Mouse (Mus musculus): ENCODE results near the gene Gm17361. TPM values are rescaled to one million over a fixed set of nuclear protein-coding genes. Genes with fewer than 3 reads are reported as not detected.
"Not testable (repeated sequence)": the region's sequence is repeated elsewhere in the genome, so short reads cannot be mapped to it uniquely, and the experiment has no call there.

The Gm17361 gene
- not detected in 2 replicates for polyA plus RNA-seq (2012; ENCODE audit: insufficient read depth, low replicate concordance)

DNA sequence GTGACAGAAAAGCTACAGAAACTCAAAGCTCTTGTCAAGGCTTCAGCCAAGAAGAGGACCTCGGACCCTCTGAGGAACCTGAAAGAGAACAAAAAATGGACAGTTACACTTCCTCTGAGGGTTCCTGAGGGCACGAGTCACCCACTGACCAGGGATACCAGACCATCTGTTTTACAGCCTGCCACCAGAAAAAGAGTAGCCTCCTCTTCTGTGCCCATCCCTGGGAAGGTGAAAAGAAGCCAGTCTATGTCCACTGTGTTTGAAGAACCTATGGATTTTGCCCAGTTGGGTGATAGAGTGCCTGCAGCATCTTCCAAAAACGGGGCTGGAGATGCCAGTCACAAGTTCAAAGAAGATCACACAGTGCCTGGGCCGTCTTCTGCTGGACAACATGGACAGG, at the start of gene Gm17361:
TSS of gene Gm17361 (plus strand) at position 301 of the 400 bp plus-strand sequence.
- H3K36me3 ChIP-seq (replicated peaks; ENCODE audit: low read length); H3K4me3 ChIP-seq (replicated peaks); H3K27me3 ChIP-seq (replicated peaks); H3K9me3 ChIP-seq; H3K4me1 ChIP-seq: not testable (repeated sequence)
